Mouse (Mus musculus) B cell, adult 2 months (primary cell): ENCODE data around the gene Paqr7.
"Not testable (repeated sequence)": the region's sequence is repeated elsewhere in the genome, so short reads cannot be mapped to it uniquely, and the experiment has no call there.

Source experiments
- DNase-seq, 2 experiments: peaks; one replicate each; pipeline ENCODE4 v3.0.0; 2022

Paqr7 gene

GRCm38 (mm10) chr4:134473764-134474163, 22.7 kb upstream of the Paqr7 start:
- no peak for DNase-seq

GRCm38 (mm10) chr4:134474240-134474639, 22.3 kb upstream of the Paqr7 start:
- DNase-seq: no peak

GRCm38 (mm10) chr4:134476899-134477298, 19.6 kb upstream of the Paqr7 start:
- DNase-seq: no peak

GRCm38 (mm10) chr4:134478031-134478430, 18.5 kb upstream of the Paqr7 start:
- peak; percentile 98 for DNase-seq

- DNase-seq: no peak
Observed at GRCm38 (mm10) chr4:134479839-134480238, 16.7 kb upstream of the Paqr7 start.

GRCm38 (mm10) chr4:134480864-134481263, 15.6 kb upstream of the Paqr7 start:
- peak; percentile 85 to 86 for DNase-seq

GRCm38 (mm10) chr4:134481270-134481669, 15.2 kb upstream of the Paqr7 start:
- DNase-seq: no peak

- no peak for DNase-seq
Observed at GRCm38 (mm10) chr4:134482442-134482841, 14.1 kb upstream of the Paqr7 start.

GRCm38 (mm10) chr4:134483078-134483688, 13.3 kb upstream of the Paqr7 start:
- no peak for DNase-seq

GRCm38 (mm10) chr4:134483696-134484095, 12.8 kb upstream of the Paqr7 start:
- DNase-seq: no peak

- DNase-seq: no peak
Observed at GRCm38 (mm10) chr4:134484231-134484630, 12.3 kb upstream of the Paqr7 start.

GRCm38 (mm10) chr4:134485151-134485900, 11.2 kb upstream of the Paqr7 start:
- DNase-seq: no peak

- no peak for DNase-seq
Observed at GRCm38 (mm10) chr4:134488211-134488610, 8.3 kb upstream of the Paqr7 start.

GRCm38 (mm10) chr4:134489986-134490665, 6.4 kb upstream of the Paqr7 start:
- DNase-seq: no peak

- DNase-seq: no peak
Observed at GRCm38 (mm10) chr4:134491716-134492115, 4.8 kb upstream of the Paqr7 start.

- DNase-seq: not testable (repeated sequence)
Observed at GRCm38 (mm10) chr4:134494161-134494560, 2.3 kb upstream of the Paqr7 start.

- DNase-seq: peak; percentile 64 to 69
Observed at GRCm38 (mm10) chr4:134494780-134495545, 1.5 kb upstream of the Paqr7 start.

- DNase-seq: no peak
Observed at GRCm38 (mm10) chr4:134495546-134495923, 962 bp upstream of the Paqr7 start.

GRCm38 (mm10) chr4:134497223-134497622, 726 bp downstream of the Paqr7 start:
- no peak for DNase-seq

GRCm38 (mm10) chr4:134497986-134498731, 1.7 kb downstream of the Paqr7 start:
- no peak for DNase-seq

- not testable (repeated sequence) for DNase-seq
Observed at GRCm38 (mm10) chr4:134498983-134499382, 2.5 kb downstream of the Paqr7 start.

GRCm38 (mm10) chr4:134501095-134501494, 4.6 kb downstream of the Paqr7 start:
- DNase-seq: no peak
